Mouse (Mus musculus) left cerebral cortex, adult 11 months (tissue): Measurements from ENCODE around the gene Gm21028.
"Not testable (repeated sequence)": the region's sequence is repeated elsewhere in the genome, so short reads cannot be mapped to it uniquely, and the experiment has no call there.

Experiments used
- DNase-seq: peaks from one replicate; pipeline ENCODE4 v3.0.0; 2022; ENCODE audit warnings: low spot score

The Gm21028 gene

GRCm38 (mm10) chr7:42578488-42578887 lies at the start of gene Gm21028:
Gene Gm21028, minus strand, starts transcription at chr7:42578588.
- DNase-seq: no peak

DNA sequence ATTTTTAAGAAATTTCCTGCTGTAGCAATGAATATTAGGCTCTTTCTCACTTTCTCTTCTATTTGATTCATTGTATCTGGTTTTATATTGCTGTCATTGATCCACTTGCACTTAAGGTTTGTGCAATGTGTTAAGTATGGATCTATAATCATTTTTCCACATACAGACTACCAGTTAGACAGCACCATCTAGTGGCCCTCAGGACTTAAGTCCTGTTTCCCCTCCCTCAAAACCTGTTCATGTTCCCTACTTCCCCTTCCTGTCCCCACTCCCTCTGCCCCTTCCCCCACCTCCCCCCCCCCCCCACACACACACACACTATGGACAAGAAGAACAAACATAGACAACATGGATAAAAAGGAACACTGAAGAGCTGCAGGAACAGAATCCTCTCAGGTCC lies 17.3 kb upstream of the Gm21028 start:
- not testable (repeated sequence) for DNase-seq

DNA sequence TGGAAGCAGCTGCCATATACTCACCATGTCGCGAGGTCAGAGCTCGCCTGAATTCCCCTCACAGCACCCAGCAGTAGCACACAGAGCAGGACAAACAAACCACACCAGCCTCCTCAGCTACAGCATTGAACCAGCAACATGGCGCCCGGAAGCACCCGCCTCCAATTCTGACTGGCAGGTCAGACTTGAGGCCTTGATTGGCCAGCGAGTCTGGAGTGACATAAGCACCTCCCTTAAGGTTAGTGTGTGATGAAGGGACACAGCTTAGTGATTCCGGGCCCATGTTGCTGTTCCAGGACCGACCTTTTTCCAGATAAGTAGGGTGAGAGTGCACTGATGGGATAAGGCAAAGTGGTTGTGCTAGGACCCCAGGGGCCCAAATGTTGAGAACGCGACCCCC lies 14.0 kb upstream of the Gm21028 start, which contains the start of gene Zfp977:
Gene Zfp977, minus strand, starts transcription at position 135 of the 400 bp plus-strand sequence.
- not testable (repeated sequence) for DNase-seq

DNA sequence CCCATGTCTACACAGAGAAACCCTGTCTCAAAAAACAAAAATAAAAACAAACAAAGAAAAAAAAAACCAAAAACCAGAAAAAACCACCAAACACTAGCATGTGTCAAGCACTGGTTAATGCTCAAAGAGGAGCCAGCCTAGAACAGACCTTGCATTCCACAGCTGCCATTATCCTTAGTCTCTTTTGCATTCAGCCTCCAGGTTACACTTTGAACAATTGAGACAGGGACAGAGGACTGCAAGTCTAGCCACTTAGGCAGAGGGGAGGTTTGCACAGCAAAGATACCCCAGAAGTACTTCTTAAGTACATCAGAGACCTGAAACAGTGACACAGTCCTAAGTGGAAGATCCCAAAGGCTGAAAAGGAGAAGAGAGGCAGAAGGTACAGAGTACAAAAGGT lies 12.9 kb upstream of the Gm21028 start:
- not testable (repeated sequence) for DNase-seq

DNA sequence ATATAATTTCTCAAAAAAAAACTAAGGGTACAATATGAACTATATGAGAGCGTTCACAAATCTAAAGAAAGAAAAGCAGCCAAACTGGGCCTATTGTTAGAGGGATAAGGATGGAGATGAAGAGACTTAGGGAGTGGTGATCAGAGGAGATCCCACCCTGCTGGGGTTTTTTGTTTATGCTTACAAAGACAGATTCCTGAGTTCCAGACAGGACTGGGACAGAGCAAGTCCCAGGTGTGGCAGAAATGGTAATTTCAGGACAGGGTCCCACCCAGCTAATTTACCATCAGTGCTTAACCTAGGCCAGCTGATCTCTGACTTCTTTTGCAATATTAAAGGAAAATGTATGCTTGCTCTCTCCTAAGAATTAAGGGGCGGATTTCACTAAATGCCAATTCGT lies 26.6 kb downstream of the Gm21028 start:
- DNase-seq: no peak
